Mouse (Mus musculus) liver, adult 2 months (tissue): ENCODE measurements around the gene P2rx7.

ENCODE experiments used
- CTCF ChIP-seq: fragments of 200-500 bp; IDR thresholded peaks from 2 replicates; pipeline ENCODE4 v1.5.1; 2011; ENCODE audit warnings: low read depth, low read length, control low read depth
- POLR2A ChIP-seq: fragments of 200-500 bp; IDR thresholded peaks from 2 replicates; pipeline ENCODE4 v1.6.1; 2011; ENCODE audit warnings: low read length, control low read depth; ENCODE audit not compliant: insufficient read depth; ENCODE audit errors: extremely low read depth

DNA sequence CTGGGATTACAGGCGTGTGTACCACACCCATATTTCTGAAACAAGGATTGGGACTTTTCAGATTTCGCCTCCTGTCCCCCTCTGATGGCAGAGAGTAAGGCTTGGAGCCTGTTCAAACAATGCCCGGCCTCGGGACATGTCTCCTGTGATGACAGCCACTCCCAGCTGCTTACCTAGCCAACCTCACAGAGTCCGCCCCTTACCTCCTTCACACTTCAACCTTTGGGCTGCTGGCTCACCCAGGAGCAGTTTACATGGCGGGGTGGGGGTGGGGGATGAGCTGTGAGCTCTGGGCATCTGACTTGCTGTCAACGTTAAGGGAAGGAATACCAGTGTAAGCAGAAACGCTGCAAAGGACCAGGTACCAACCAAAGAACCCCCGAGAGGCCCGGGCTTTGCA, 87.1 kb downstream of the P2rx7 start:
- TF ChIP-seq POLR2A = no peak
- no peak for TF ChIP-seq CTCF
